11 mouse cellular contexts compared by ENCODE assay signal in the genomic region with DNA sequence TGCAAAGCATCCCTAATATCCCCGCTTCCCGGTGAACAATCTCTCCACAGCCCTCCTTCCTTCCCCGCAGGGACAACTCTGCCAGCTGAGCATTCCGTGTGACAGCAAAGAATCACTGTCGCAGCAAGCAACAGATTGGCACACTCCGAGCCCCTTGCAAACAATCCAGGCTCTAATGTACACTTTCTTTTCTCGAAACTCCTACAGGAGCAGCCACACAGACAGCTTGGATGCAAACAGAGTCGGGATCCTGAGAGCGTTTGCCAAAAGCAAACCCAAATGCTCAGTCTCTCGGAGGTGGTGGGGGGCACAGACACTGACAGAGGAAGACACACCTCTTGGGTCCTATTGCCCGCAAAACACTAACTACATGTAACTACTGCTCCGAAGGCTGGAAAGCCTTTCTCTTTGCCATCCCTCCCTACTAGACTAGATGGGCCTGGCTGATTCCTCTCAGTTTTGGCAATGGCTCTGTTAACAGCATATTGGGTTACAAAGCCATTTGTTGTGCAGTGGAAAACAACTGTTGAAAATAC. TPM values are rescaled to one million over a fixed set of nuclear protein-coding genes. Genes with fewer than 3 reads are reported as not detected.
DNase-seq lines count a peak whose midpoint lies in the region; ATAC-seq lines count a peak whose summit lies in the region.
"Had no signal": no experiment of that assay in that cellular context is flagged by ENCODE, and none has a peak within 500 bp of the region (broad histone marks: within the 10 kb centered on the region; RNA-seq: fewer than 3 reads in every experiment).

No protein-coding gene starts in this region.

- H3K27me3 ChIP-seq in midbrain, embryonic 11.5 days (ENCODE audit: control insufficient read depth, insufficient read depth, low read length) = no peaks in the 10 kb centered on the region
- peaks cover 33% of the 10 kb centered on the region for H3K27me3 ChIP-seq in midbrain, embryonic 10.5 days (ENCODE audit: low read depth, poor library complexity, severe bottlenecking)
- H3K27me3 ChIP-seq in hindbrain, embryonic 14.5 days (ENCODE audit: control insufficient read depth, insufficient read depth, low read length) = no peaks in the 10 kb centered on the region
- no peaks in the 10 kb centered on the region for H3K27me3 ChIP-seq in midbrain, embryonic 15.5 days (replicated peaks)
- H3K27me3 ChIP-seq: limb, embryonic 13.5 days had no signal

- H3K36me3 ChIP-seq in midbrain, embryonic 11.5 days (ENCODE audit: control insufficient read depth, insufficient read depth, low read length) = no peaks in the 10 kb centered on the region
- H3K36me3 ChIP-seq in midbrain, embryonic 10.5 days = no peaks in the 10 kb centered on the region
- H3K36me3 ChIP-seq in hindbrain, embryonic 14.5 days (replicated peaks; ENCODE audit: control insufficient read depth, insufficient read depth) = peaks cover 6% of the 10 kb centered on the region
- no peaks in the 10 kb centered on the region for H3K36me3 ChIP-seq in midbrain, embryonic 15.5 days (replicated peaks)
- H3K36me3 ChIP-seq: limb, embryonic 13.5 days had no signal

- H3K4me3 ChIP-seq in midbrain, embryonic 11.5 days (ENCODE audit: low read depth, low read length) = no peak overlapping the region
- no peak overlapping the region for H3K4me3 ChIP-seq in midbrain, embryonic 10.5 days
- H3K4me3 ChIP-seq in hindbrain, embryonic 14.5 days (replicated peaks; ENCODE audit: low read length) = no peak overlapping the region
- H3K4me3 ChIP-seq in midbrain, embryonic 15.5 days = no peak overlapping the region
- H3K4me3 ChIP-seq: limb, embryonic 13.5 days had no signal

- no peak overlapping the region for H3K27ac ChIP-seq in midbrain, embryonic 11.5 days (ENCODE audit: low read depth, low read length)
- H3K27ac ChIP-seq in midbrain, embryonic 10.5 days (replicated peaks) = no peak overlapping the region
- no peak overlapping the region for H3K27ac ChIP-seq in hindbrain, embryonic 14.5 days
- H3K27ac ChIP-seq in midbrain, embryonic 15.5 days = peak overlapping the region; percentile 50
- H3K27ac ChIP-seq: kidney, postnatal 0 days; limb, embryonic 13.5 days had no signal

- DNase-seq in midbrain, embryonic 11.5 days (ENCODE audit: low spot score, missing footprints) = peak; percentile 86
- DNase-seq in midbrain, embryonic 10.5 days (ENCODE audit: low spot score) = no peak
- DNase-seq in cerebellum, postnatal 10 days = peak; percentile 41
- peak; percentile 52 for DNase-seq in hindbrain, embryonic 14.5 days (ENCODE audit: low spot score)
- no peak for DNase-seq in kidney, postnatal 36 days
- DNase-seq in ovary, postnatal 36 days (ENCODE audit: low spot score) = no peak
- DNase-seq: spleen, adult 18-20 months had no signal

- no peak for ATAC-seq in midbrain, embryonic 11.5 days (ENCODE audit: low FRiP score)
- ATAC-seq in hindbrain, embryonic 14.5 days (ENCODE audit: low FRiP score) = no peak
- no peak for ATAC-seq in midbrain, embryonic 15.5 days (replicated peaks)
- ATAC-seq: lung, postnatal 0 days had no signal

- 53% methylated on average over 12 of the region's 12 CpGs for WGBS in midbrain, embryonic 11.5 days
- WGBS in midbrain, embryonic 10.5 days = 54% methylated on average over 12 of the region's 12 CpGs
- WGBS in hindbrain, embryonic 14.5 days = 38% methylated on average over 12 of the region's 12 CpGs
- 39% methylated on average over 12 of the region's 12 CpGs for WGBS in midbrain, embryonic 15.5 days

- H3K9ac ChIP-seq in midbrain, embryonic 11.5 days (ENCODE audit: low read length) = no peak overlapping the region
- no peak overlapping the region for H3K9ac ChIP-seq in hindbrain, embryonic 14.5 days
- no peak overlapping the region for H3K9ac ChIP-seq in midbrain, embryonic 15.5 days
- H3K9ac ChIP-seq: limb, embryonic 13.5 days had no signal

- no peaks in the 10 kb centered on the region for H3K9me3 ChIP-seq in midbrain, embryonic 11.5 days (ENCODE audit: control insufficient read depth, low read length)
- H3K9me3 ChIP-seq in midbrain, embryonic 10.5 days (replicated peaks) = no peaks in the 10 kb centered on the region
- no peaks in the 10 kb centered on the region for H3K9me3 ChIP-seq in hindbrain, embryonic 14.5 days (ENCODE audit: control insufficient read depth, low read length)
- no peaks in the 10 kb centered on the region for H3K9me3 ChIP-seq in midbrain, embryonic 15.5 days
- H3K9me3 ChIP-seq: limb, embryonic 13.5 days had no signal

- H3K4me2 ChIP-seq in midbrain, embryonic 11.5 days = no peak overlapping the region
- no peak overlapping the region for H3K4me2 ChIP-seq in hindbrain, embryonic 14.5 days (replicated peaks)
- peak overlapping the region; percentile 20 for H3K4me2 ChIP-seq in midbrain, embryonic 15.5 days

- peaks cover 3% of the 10 kb centered on the region; the same call in 1 of the 2 replicates for H3K4me1 ChIP-seq in midbrain, embryonic 11.5 days (ENCODE audit: control insufficient read depth, insufficient read depth, low read length)
- H3K4me1 ChIP-seq in midbrain, embryonic 10.5 days = peaks cover 24% of the 10 kb centered on the region
- H3K4me1 ChIP-seq in hindbrain, embryonic 14.5 days (replicated peaks; ENCODE audit: control insufficient read depth, insufficient read depth, low read length) = peaks cover 25% of the 10 kb centered on the region
- peaks cover 36% of the 10 kb centered on the region for H3K4me1 ChIP-seq in midbrain, embryonic 15.5 days

RNA-seq across cellular contexts. Expression of a gene that starts 47.3 kb away (rescaled TPM):
- 2.4 and 2.8 TPM in 2 replicates for polyA plus RNA-seq in midbrain, embryonic 11.5 days (2014; fragmentation: Nextera tagmentation; extraction: Ambion mirVana)
- polyA plus RNA-seq in midbrain, embryonic 10.5 days (2016; fragmentation: Nextera tagmentation; extraction: Ambion mirVana) = 1.1 and 1.3 TPM in 2 replicates
- 29.1 and 40.8 TPM in 2 replicates for polyA plus RNA-seq in hindbrain, embryonic 14.5 days (2014; fragmentation: Nextera tagmentation; extraction: Ambion mirVana)
- 52.1 and 56.4 TPM in 2 replicates for polyA plus RNA-seq in midbrain, embryonic 15.5 days (2015; fragmentation: Nextera tagmentation; extraction: Ambion mirVana)
- polyA plus RNA-seq: lung, postnatal 0 days had no signal

Comparison
In these comparisons a context has a peak if more than half of its experiments do, and no peak if none do; other contexts are left out.
1. DNase-seq: peak in midbrain, embryonic 11.5 days (single experiment), cerebellum, postnatal 10 days (2 of 2) and hindbrain, embryonic 14.5 days (single experiment); none in midbrain, embryonic 10.5 days (single experiment), kidney, postnatal 36 days (0 of 2) and ovary, postnatal 36 days (single experiment).